In genomic region chr9:110685187-110685586, GRCm38 (mm10) we compare ENCODE assay signal across 9 mouse cellular contexts. TPM values are rescaled to one million over a fixed set of nuclear protein-coding genes. Genes with fewer than 3 reads are reported as not detected.
DNase-seq lines count a peak whose midpoint lies in the region; ATAC-seq and TF ChIP-seq lines count a peak whose summit lies in the region.
"Had no signal": no experiment of that assay in that cellular context is flagged by ENCODE, and none has a peak within 500 bp of the region (broad histone marks: within the 10 kb centered on the region; RNA-seq: fewer than 3 reads in every experiment).

No protein-coding gene starts in this region.

- POLR2A ChIA-PET in Patski (lab: Charles Lee), result interaction anchor here (0.5 to 1.6 kb wide), 4 partner anchors 15 to 154 kb away, joined by 3 to 7 read pairs (median 6); partner anchors contain the start of gene Nbeal2

- H3K27ac ChIP-seq in heart, embryonic 16.5 days (ENCODE audit: low read length), result peak overlapping the region; percentile 97

- WGBS in heart, embryonic 16.5 days, result 80% methylated on average over 8 of the region's 8 CpGs

- in situ Hi-C loops in Patski (cut with MboI; ENCODE audit: low pct_unique_long_range_greater_than_20kb), result no loop called here

- TF ChIP-seq CTCF in Patski (IDR thresholded peaks at IDR 0.05), result no peak

- CTCF ChIA-PET in Patski (lab: Charles Lee), result interaction anchor here (1.0 to 4.1 kb wide), 3 partner anchors 13 to 51 kb away, joined by 3 to 19 read pairs (median 5); no protein-coding TSS in a partner anchor

- DNase-seq in heart, adult 8-10 months (ENCODE audit: low spot score), result no peak
- DNase-seq in 416B (ENCODE audit: low read depth) (peak; percentile 83), Patski (ENCODE audit: low read depth, low spot score) (no peak)
- DNase-seq in induced T-regulatory cell, adult 2 months (ENCODE audit: low read depth), result peak; percentile 65
- DNase-seq in embryo, embryonic 9.5 days (ENCODE audit: extremely low spot score), result no peak
- DNase-seq in right cerebral cortex, postnatal 25 days, result no peak
- no peak for DNase-seq in embryo, embryonic 11 days

- H3K4me1 ChIP-seq in heart, embryonic 16.5 days (ENCODE audit: control insufficient read depth, insufficient read depth, low read length), result peaks cover 62% of the 10 kb centered on the region

- H3K9me3 ChIP-seq in heart, embryonic 16.5 days (replicated peaks; ENCODE audit: control insufficient read depth, low read length), result no peaks in the 10 kb centered on the region

- H3K36me3 ChIP-seq in heart, embryonic 16.5 days (ENCODE audit: control insufficient read depth, insufficient read depth), result 0 out of 2 replicates have a peak, but pooled peaks cover under 1% of the 10 kb centered on the region

- no peak for ATAC-seq in heart, embryonic 16.5 days (replicated peaks; ENCODE audit: extremely low read depth, insufficient read depth, low FRiP score)
- ATAC-seq in Patski, result peak; percentile 36

- H3K27me3 ChIP-seq in heart, embryonic 16.5 days (ENCODE audit: control insufficient read depth, insufficient read depth, low read length), result no peaks in the 10 kb centered on the region
- H3K27me3 ChIP-seq in Patski, result no peaks in the 10 kb centered on the region

- H3K4me3 ChIP-seq in heart, embryonic 16.5 days (ENCODE audit: low read length), result no peak overlapping the region

- peak overlapping the region; percentile 56; the same call in 1 of the 2 replicates for H3K4me2 ChIP-seq in heart, embryonic 16.5 days (ENCODE audit: low read depth, low read length)

- peak overlapping the region; percentile 69 for H3K9ac ChIP-seq in heart, embryonic 16.5 days (ENCODE audit: low read length)

RNA-seq across cellular contexts. Expression of gene Ccdc12, which starts 28.9 kb away (rescaled TPM):
- 139 and 147 TPM in 2 replicates for polyA plus RNA-seq in heart, embryonic 16.5 days (2015; fragmentation: Nextera tagmentation; extraction: Ambion mirVana)
- total RNA-seq in heart, adult 8-10 months (2022), result 10 to 100 TPM; 56.2 to 69.2 (median 65.3) TPM
- 88.1 TPM for polyA plus RNA-seq in Patski (2021)

RNA-seq across cellular contexts. Expression of gene Nbeal2, which starts 31.2 kb away (rescaled TPM):
- polyA plus RNA-seq in heart, embryonic 16.5 days (2015; fragmentation: Nextera tagmentation; extraction: Ambion mirVana), result 3.3 and 3.8 TPM in 2 replicates
- 10 to 100 TPM in 1 of 4 experiments, 1 to 10 TPM in 3; 5.8 to 10.8 (median 8.5) TPM for total RNA-seq in heart, adult 8-10 months (2022)
- 20.0 TPM for polyA plus RNA-seq in Patski (2021)

RNA-seq across cellular contexts. Expression of gene Myl3, which starts 56.5 kb away (rescaled TPM):
- polyA plus RNA-seq in heart, embryonic 16.5 days (2015; fragmentation: Nextera tagmentation; extraction: Ambion mirVana), result 4,391 and 5,295 TPM in 2 replicates
- over 10,000 TPM; 10,766 to 11,632 (median 11,251) TPM for total RNA-seq in heart, adult 8-10 months (2022)
- 0.19 TPM for polyA plus RNA-seq in Patski (2021)
- total RNA-seq: left cerebral cortex, postnatal 25 days had no signal

Comparison
In these comparisons a context has a peak if more than half of its experiments do, and no peak if none do; other contexts are left out.
1. DNase-seq: peak in 416B (single experiment) and induced T-regulatory cell, adult 2 months (single experiment); none in heart, adult 8-10 months (single experiment), Patski (single experiment), embryo, embryonic 9.5 days (single experiment), right cerebral cortex, postnatal 25 days (single experiment) and embryo, embryonic 11 days (single experiment).
2. RNA of gene Myl3, which starts 56.5 kb away (polyA plus RNA-seq): 4,391 to 5,295 TPM in heart, embryonic 16.5 days; 0.19 TPM in Patski (single experiment); every median in the first group is over 1,000 times any median in the second.